Mouse (Mus musculus) left cerebral cortex, adult 18-20 months (tissue): ENCODE results near the gene Nup155. TPM values are rescaled to one million over a fixed set of nuclear protein-coding genes. Genes with fewer than 3 reads are reported as not detected.

Experiments used
- DNase-seq, 2 experiments: peaks; one replicate each; pipeline ENCODE4 v3.0.0; 2021 to 2022; ENCODE audit warnings: low spot score in 2 of 2, mixed read lengths in 1 of 2
- total RNA-seq, 2 experiments: library from RNA; stranded (reverse); gene quantifications; 2 replicates each; pipeline ENCODE4 v1.2.3; 2021

The Nup155 gene
- total RNA-seq, 2 experiments from 2014 or later, result 16.9 to 18.4 TPM

DNA sequence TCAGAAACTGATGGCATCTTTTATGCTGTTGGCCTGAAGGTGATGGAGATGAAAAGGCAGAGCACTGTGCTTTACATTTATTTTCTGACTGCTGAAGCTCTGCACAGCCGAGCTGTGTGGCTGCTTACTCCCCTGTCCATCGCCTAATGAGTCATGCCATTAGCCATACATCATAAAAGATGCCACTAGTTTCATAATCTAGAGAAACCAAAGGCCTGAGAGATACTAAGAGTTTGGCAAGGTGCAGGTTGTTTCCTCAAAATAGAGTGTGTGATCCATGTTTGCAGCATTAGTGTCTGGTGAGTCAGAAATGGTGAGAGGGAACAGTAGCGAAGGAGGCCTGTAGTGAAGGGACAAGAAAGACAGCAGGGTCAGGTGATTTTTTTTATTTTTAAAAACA, 80.5 kb downstream of the Nup155 start:
- no peak for DNase-seq

DNA sequence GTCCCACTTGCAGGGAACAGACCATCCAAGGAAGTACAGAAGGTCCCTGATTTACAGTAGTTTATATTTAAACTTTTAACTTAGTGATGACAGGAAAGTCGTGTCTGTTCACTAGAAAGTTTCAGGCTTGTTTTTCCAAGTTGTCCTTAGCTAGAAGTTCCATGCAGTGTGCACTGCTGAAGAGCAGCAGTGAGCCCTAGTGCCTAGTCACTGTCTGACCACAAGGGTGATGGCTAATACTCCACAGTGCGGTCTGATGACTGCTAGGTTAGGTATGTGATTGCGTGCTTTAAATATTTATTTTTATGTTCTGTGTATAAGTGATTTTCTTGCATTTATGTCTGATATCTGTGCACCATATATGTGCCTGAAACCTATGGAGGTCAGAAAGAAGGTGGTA, 81.4 kb downstream of the Nup155 start:
- DNase-seq, result no peak

- no peak for DNase-seq
These were observed 91.2 kb downstream of the Nup155 start for GRCm38 (mm10) chr15:8200317-8200716.

DNA sequence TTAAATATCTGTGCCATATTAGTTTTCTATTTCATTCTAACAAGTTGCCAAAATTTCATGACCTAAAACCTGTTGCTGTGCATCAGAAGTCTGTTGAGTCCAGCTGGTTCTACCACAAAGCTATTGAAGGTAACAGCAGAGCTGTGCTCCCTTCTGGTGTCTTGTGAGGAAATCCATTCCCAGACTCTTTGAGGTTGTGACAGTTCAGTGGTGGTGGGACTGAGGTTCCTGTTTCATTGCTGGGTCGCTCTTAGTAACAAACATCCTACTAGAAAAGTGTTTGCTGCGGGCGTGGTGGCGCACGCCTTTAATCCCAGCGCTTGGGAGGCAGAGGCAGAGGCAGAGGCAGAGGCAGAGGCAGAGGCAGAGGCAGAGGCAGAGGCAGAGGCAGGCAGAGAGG, 99.3 kb downstream of the Nup155 start:
- DNase-seq, result no peak

Other genes with a start within 250 kb of the Nup155 start
- 10 to 100 TPM; 35.7 to 37.6 TPM for gene Wdr70, start 10.1 kb upstream of the Nup155 start, total RNA-seq
- gene Cplane1, start 59.8 kb downstream of the Nup155 start, total RNA-seq, result 10 to 100 TPM; 26.3 to 30.5 TPM